Mouse (Mus musculus) cortical plate, adult 2 months (tissue): ENCODE measurements around the gene Ndufv2.

Source experiments
- CTCF ChIP-seq: fragments of 200-500 bp; IDR thresholded peaks from 2 replicates; pipeline ENCODE4 v1.5.1; 2011; ENCODE audit warnings: mild to moderate bottlenecking, control low read depth, low read length; ENCODE audit not compliant: insufficient read depth; ENCODE audit errors: extremely low read depth
- POLR2A ChIP-seq: fragments of 200-500 bp; IDR thresholded peaks from 2 replicates; pipeline ENCODE4 v1.6.1; 2011; ENCODE audit warnings: mild to moderate bottlenecking, low read length, control low read depth; ENCODE audit not compliant: insufficient read depth; ENCODE audit errors: extremely low read depth

DNA sequence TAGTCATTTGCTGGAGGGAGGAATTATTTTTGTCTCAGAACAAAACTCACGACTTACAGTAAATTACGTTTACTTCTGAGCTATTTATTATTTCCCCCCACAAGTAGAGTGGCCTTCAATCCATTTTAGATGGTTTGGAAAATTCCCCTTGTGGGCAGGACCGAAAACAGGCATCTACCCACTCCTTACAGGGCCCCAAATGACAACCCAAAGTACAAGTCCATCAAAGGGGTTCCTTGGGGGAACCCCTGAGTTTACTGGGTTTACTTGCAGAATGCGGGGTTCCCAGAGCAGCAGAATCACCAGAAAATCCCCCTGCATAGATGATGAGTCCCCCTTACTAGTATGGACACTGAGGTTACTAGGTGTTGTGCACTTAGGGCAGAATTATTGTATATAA is 10.8 kb upstream of the Ndufv2 start:
- no peak for TF ChIP-seq POLR2A
- no peak for TF ChIP-seq CTCF
